15 mouse cellular contexts compared by ENCODE assay signal in the genomic region with DNA sequence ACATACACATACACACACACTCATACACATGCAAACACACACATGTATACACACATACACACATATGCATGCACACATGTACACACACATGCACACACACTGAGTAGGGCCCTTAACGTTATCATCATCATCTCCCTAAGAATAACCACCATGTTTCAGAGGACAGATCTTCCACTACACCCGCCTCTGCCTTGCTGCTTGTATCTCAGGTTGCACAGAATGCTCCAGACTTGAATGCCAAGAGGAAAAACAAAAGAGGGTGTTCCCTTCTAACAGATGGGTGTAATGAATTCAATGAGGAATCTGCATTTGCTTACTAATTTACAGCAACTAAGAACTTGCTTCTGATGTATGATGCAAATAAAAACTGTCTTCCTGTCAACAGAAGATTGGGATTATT.
"Had no signal": no experiment of that assay in that cellular context is flagged by ENCODE, and none has a peak within 500 bp of the region (broad histone marks: within the 10 kb centered on the region; RNA-seq: fewer than 3 reads in every experiment).

No protein-coding gene starts in this region.

- H3K4me2 ChIP-seq: limb, embryonic 15.5 days; liver, embryonic 12.5 days; lung, embryonic 14.5 days; midbrain, embryonic 12.5 days; neural tube, embryonic 13.5 days had no signal

- H3K4me1 ChIP-seq: limb, embryonic 15.5 days; liver, embryonic 12.5 days; midbrain, embryonic 12.5 days had no signal

- H3K27ac ChIP-seq: limb, embryonic 15.5 days; liver, embryonic 12.5 days; midbrain, embryonic 12.5 days; neural tube, embryonic 13.5 days had no signal

- ATAC-seq: liver, embryonic 12.5 days; midbrain, embryonic 16.5 days had no signal

- H3K9ac ChIP-seq: limb, embryonic 15.5 days; liver, embryonic 12.5 days; lung, embryonic 14.5 days; midbrain, embryonic 12.5 days; neural tube, embryonic 13.5 days had no signal

- DNase-seq: kidney, adult 18-20 months; kidney, postnatal 10 days; lung, embryonic 14.5 days; lung, postnatal 10 days; lung, postnatal 4 days; retina, postnatal 1 day; right cerebral cortex, postnatal 4 days; spleen, adult 18-20 months; thymus, adult 18-20 months; thymus, postnatal 14 days had no signal

- H3K4me3 ChIP-seq: limb, embryonic 15.5 days; liver, embryonic 12.5 days; midbrain, embryonic 12.5 days; neural tube, embryonic 13.5 days had no signal

- H3K36me3 ChIP-seq: limb, embryonic 15.5 days; liver, embryonic 12.5 days; midbrain, embryonic 12.5 days; neural tube, embryonic 13.5 days had no signal

- H3K27me3 ChIP-seq: limb, embryonic 15.5 days; liver, embryonic 12.5 days; midbrain, embryonic 12.5 days; neural tube, embryonic 13.5 days had no signal

- H3K9me3 ChIP-seq: limb, embryonic 15.5 days; liver, embryonic 12.5 days; midbrain, embryonic 12.5 days; neural tube, embryonic 13.5 days had no signal
